ENCODE assay signal across 16 mouse cellular contexts in genomic region chr12:31221522-31221921, GRCm38 (mm10). TPM values are rescaled to one million over a fixed set of nuclear protein-coding genes. Genes with fewer than 3 reads are reported as not detected.
"Had no signal": no experiment of that assay in that cellular context is flagged by ENCODE, and none has a peak within 500 bp of the region (broad histone marks: within the 10 kb centered on the region; RNA-seq: fewer than 3 reads in every experiment).

No protein-coding gene starts in this region.

- ATAC-seq: liver, postnatal 0 days; midbrain, embryonic 15.5 days had no signal

- H3K9me3 ChIP-seq: limb, embryonic 12.5 days; liver, embryonic 13.5 days; lung, embryonic 15.5 days; midbrain, embryonic 10.5 days; midbrain, embryonic 15.5 days; neural tube, embryonic 12.5 days had no signal

- DNase-seq: kidney, adult 8-10 months; kidney, postnatal 25 days; liver; liver, embryonic 13.5 days; liver, postnatal 0 days; lung, postnatal 36 days; right cerebral cortex, postnatal 25 days; thymus, postnatal 4 days had no signal

- H3K36me3 ChIP-seq: limb, embryonic 12.5 days; liver, embryonic 13.5 days; lung, embryonic 15.5 days; midbrain, embryonic 10.5 days; midbrain, embryonic 15.5 days; neural tube, embryonic 12.5 days had no signal

- H3K4me2 ChIP-seq: limb, embryonic 12.5 days; liver, embryonic 13.5 days; lung, embryonic 15.5 days; midbrain, embryonic 15.5 days; neural tube, embryonic 12.5 days had no signal

- H3K9ac ChIP-seq: limb, embryonic 12.5 days; liver, embryonic 13.5 days; liver, postnatal 0 days; lung, embryonic 15.5 days; midbrain, embryonic 15.5 days; neural tube, embryonic 12.5 days had no signal

- H3K4me1 ChIP-seq: liver, embryonic 13.5 days; midbrain, embryonic 15.5 days; neural tube, embryonic 12.5 days had no signal

- H3K27me3 ChIP-seq: limb, embryonic 12.5 days; liver, embryonic 13.5 days; lung, embryonic 15.5 days; midbrain, embryonic 15.5 days; neural tube, embryonic 12.5 days had no signal

- H3K4me3 ChIP-seq: limb, embryonic 12.5 days; liver, embryonic 13.5 days; lung, embryonic 15.5 days; midbrain, embryonic 10.5 days; midbrain, embryonic 15.5 days; neural tube, embryonic 12.5 days had no signal

- H3K27ac ChIP-seq: limb, embryonic 12.5 days; liver, embryonic 13.5 days; lung, embryonic 15.5 days; midbrain, embryonic 10.5 days; midbrain, embryonic 15.5 days; neural tube, embryonic 12.5 days; stomach, postnatal 0 days had no signal

RNA-seq across cellular contexts. Expression of gene Gm6993, which starts 19.0 kb away (rescaled TPM):
- polyA plus RNA-seq: kidney, embryonic 16.5 days; limb, embryonic 12.5 days; liver, embryonic 13.5 days; liver, postnatal 0 days; lung, embryonic 15.5 days; midbrain, embryonic 10.5 days; midbrain, embryonic 15.5 days; neural tube, embryonic 12.5 days; small intestine, adult 2 months; stomach, postnatal 0 days had no signal
